Mouse (Mus musculus): ENCODE measurements at regions not wholly inside any gene's neighbourhood (a gene's known extent, or its start where the extent isn't known, plus 50 kb on each side); places are given as distances from the start of the nearest gene placed in this dataset.

- TF ChIP-seq POLR2A (IDR thresholded peaks at IDR 0.05; ENCODE audit: low read depth, low read length): no peak
- TF ChIP-seq CTCF (IDR thresholded peaks at IDR 0.05; ENCODE audit: extremely low read depth, insufficient read length, insufficient replicate concordance, low read depth, low read length): no peak
- H3K4me1 ChIP-seq (ENCODE audit: control insufficient read depth, insufficient read depth, insufficient read length, low read length): no peaks in the 10 kb centered on the region
- H3K27ac ChIP-seq (ENCODE audit: insufficient read depth, low read depth, low read length): no peak overlapping the region
- H3K27me3 ChIP-seq (ENCODE audit: control insufficient read depth, insufficient read depth, low read length): no peaks in the 10 kb centered on the region
- H3K4me3 ChIP-seq (ENCODE audit: low read depth, low read length): no peak overlapping the region
- no peaks in the 10 kb centered on the region for H3K36me3 ChIP-seq (ENCODE audit: control insufficient read depth, insufficient read depth, low read length)
- 63% methylated on average over 4 of the region's 4 CpGs for WGBS
These were observed 55.6 kb upstream of the S1pr3 start for GRCm38 (mm10) chr13:51352874-51353273.

GRCm38 (mm10) chr13:51355507-51355906, 52.9 kb upstream of the S1pr3 start:
- TF ChIP-seq CTCF (IDR thresholded peaks at IDR 0.05; ENCODE audit: extremely low read depth, insufficient read length, insufficient replicate concordance, low read depth, low read length) (no peak), POLR2A (IDR thresholded peaks at IDR 0.05; ENCODE audit: low read depth, low read length) (no peak)
- WGBS: 75% methylated on average over 2 of the region's 2 CpGs

More at GRCm38 (mm10) chr13:51355507-51355906, 52.9 kb upstream of the S1pr3 start:
- no peak overlapping the region for H3K4me3 ChIP-seq (ENCODE audit: low read depth, low read length)
- H3K4me1 ChIP-seq (ENCODE audit: control insufficient read depth, insufficient read depth, insufficient read length, low read length): no peaks in the 10 kb centered on the region
- no peak overlapping the region for H3K27ac ChIP-seq (ENCODE audit: insufficient read depth, low read depth, low read length)
- H3K36me3 ChIP-seq (ENCODE audit: control insufficient read depth, insufficient read depth, low read length): no peaks in the 10 kb centered on the region
- H3K27me3 ChIP-seq (ENCODE audit: control insufficient read depth, insufficient read depth, low read length): no peaks in the 10 kb centered on the region
